Mouse (Mus musculus) Patski (cell line): Measurements from ENCODE around the gene Bclaf1. TPM values are rescaled to one million over a fixed set of nuclear protein-coding genes. Genes with fewer than 3 reads are reported as not detected.

Experiments used
- ATAC-seq: fragments of 100-300 bp; one replicate; pipeline ENCODE4 v1.8.0; 2021
- CTCF ChIA-PET: fragments of 350-600 bp; sonication (Branson Sonifier 250); formaldehyde crosslinking; loops from one replicate; lab custom pipeline; 2022; ENCODE audit warnings: inconsistent platforms; lab: Charles Lee
- POLR2A ChIA-PET: fragments of 350-600 bp; sonication (Branson Sonifier 250); formaldehyde crosslinking; loops from one replicate; lab custom pipeline; 2022; ENCODE audit warnings: antibody characterized with exemption, inconsistent platforms; lab: Charles Lee
- DNase-seq: peaks from one replicate; pipeline ENCODE4 v3.0.0-alpha.2; 2011; ENCODE audit warnings: low read depth, low spot score
- H3K27me3 ChIP-seq: fragments of 371-371 bp; one replicate; pipeline ENCODE4 v1.5.1; 2021
- CTCF ChIP-seq: fragments of 100-300 bp; IDR thresholded peaks from one replicate; pipeline ENCODE4 v1.5.1; 2021
- in situ Hi-C: fragments of 300-500 bp; cut with MboI; formaldehyde crosslinking; loops from 3 replicates; pipeline ENCODE4 v1.11.1; 2018; ENCODE audit warnings: low pct_unique_long_range_greater_than_20kb, mixed read lengths
- polyA plus RNA-seq: library from polyadenylated mRNA; unstranded; gene quantifications from one replicate; pipeline ENCODE4 v1.2.3, GENCODE M21; 2021

Bclaf1 gene
- polyA plus RNA-seq, 1 experiment from 2014 or later = 117 TPM

DNA sequence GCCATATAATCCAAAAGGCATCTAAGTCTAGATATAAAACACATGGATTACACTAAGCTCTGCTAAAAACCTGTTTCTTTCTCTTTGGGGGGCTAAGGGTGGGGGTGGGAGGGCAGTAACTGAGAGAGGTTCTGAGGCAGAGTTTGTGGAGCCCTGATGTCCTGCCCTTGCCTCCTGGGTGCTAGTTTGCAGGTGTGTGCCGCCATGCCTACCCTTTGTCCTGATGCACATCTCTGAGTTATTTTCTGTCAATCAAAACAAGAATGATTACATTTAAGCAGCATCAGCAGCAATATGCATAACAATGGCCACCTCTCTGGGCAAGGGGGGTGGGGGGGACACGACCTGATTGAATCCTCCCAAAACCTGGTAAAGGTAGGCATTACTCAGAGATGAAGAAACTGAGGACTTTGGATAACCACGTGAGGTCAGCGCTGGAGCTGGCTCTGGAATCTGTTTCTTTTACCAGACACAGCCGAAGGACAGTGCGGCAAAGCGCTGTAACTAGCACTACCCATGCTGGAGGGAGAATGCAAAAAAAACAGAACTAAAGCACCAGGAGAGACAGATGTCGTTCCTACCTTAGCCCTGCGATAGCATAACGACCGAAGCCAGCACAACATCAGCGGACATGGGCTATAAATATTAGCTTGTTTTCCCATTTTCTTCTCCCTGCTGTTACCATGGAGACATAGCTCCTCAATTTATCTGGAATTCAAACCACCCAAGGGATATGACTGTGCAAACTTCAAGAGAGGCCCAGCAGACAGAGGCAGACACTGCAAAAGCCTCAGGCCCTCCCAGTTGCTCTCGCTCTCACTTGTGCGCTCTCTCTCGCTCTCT lies 26.1 kb upstream of the Bclaf1 start:
- ATAC-seq (no peak), DNase-seq (no peak)
- ChIA-PET POLR2A (interaction anchor here (0.7 kb wide), 1 partner anchor 19 kb away, joined by 3 read pairs; no protein-coding TSS in a partner anchor), CTCF (interaction anchor here (1.1 kb wide), 1 partner anchor 25 kb away, joined by 3 read pairs; the partner anchor contains the start of gene Bclaf1)
- in situ Hi-C loops = no loop called here
- no peak for TF ChIP-seq CTCF
- H3K27me3 ChIP-seq = no peaks in the 10 kb centered on the region

DNA sequence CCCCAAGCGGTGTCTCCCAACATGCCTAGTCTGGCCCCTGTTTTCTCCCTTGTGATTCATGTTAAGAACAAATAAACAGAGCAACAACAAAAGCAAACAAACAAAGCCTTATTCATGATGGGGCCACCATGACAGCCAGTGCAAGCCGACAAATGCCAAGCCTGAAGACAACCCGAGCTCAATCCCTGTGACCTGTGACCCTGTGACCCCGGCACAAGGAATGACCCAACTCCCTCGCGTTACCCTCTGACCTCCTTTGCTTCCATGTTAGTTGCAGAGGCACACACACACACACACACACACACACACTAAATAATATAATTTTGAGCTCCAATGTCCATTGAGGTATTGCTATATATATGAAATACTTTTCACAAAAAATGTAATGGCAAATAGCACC lies 24.9 kb upstream of the Bclaf1 start:
- ATAC-seq = no peak
- no peak for DNase-seq
- CTCF ChIA-PET = interaction anchor here (1.4 to 2.1 kb wide), 3 partner anchors 10 to 139 kb away, joined by 3 to 6 read pairs (median 4); partner anchors contain the start of gene Map7
- in situ Hi-C loops = no loop called here
- TF ChIP-seq CTCF = no peak
- POLR2A ChIA-PET = no interaction called here
- no peaks in the 10 kb centered on the region for H3K27me3 ChIP-seq

DNA sequence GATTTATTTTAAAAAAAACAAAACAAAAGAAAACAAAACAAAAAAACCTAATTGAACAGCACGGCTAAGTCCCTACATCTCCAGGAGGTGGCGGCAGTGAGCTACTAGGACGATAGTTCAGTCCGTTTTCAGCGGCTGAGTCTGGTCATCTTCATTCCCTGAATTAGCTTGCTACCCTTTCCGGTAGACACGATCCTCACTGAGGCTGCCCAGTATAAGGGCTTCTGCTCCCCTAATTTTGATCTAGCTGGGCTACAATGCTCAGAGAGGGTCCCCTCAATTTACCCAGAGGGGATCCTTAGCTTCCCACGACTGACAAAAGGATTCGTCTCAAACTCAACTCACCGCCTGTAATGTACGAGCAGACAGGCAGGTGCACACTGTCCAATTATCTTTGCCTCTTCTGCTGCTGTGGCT lies 21.8 kb upstream of the Bclaf1 start:
- DNase-seq = no peak
- in situ Hi-C loops = no loop called here

DNA sequence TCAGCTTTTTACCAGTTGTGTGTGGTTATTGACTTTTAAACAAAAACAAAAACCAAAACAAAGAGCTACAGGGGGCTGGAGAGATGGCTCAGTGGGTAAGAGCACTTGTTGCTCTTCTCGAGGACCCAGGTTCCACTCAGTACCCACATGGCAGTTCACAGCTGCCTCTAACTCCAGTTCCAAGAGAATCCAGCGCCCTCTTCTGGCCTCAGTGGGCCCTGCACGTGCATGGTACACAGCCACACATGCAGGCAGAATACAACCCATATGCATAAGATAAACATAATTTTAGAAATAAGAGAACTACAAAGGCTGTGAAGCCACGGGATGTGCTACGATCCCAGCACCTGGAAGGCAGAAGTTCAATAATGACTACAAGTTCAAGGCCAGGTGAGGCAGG lies 16.3 kb upstream of the Bclaf1 start:
- ATAC-seq = no peak
- no peak for DNase-seq
- ChIA-PET CTCF (interaction anchor here (1.2 kb wide), 1 partner anchor 15 kb away, joined by 3 read pairs; no protein-coding TSS in a partner anchor), POLR2A (no interaction called here)
- in situ Hi-C loops = no loop called here
- TF ChIP-seq CTCF = no peak
- no peaks in the 10 kb centered on the region for H3K27me3 ChIP-seq

More for the DNA sequence above, 21.8 kb upstream of the Bclaf1 start:
- peak; percentile 78 for ATAC-seq
- peak; percentile 94 for TF ChIP-seq CTCF
- no peaks in the 10 kb centered on the region for H3K27me3 ChIP-seq
- POLR2A ChIA-PET = no interaction called here
- CTCF ChIA-PET = interaction anchor here (0.8 to 2.4 kb wide), 7 partner anchors 9 to 55 kb away, joined by 3 to 20 read pairs (median 5); no protein-coding TSS in a partner anchor

DNA sequence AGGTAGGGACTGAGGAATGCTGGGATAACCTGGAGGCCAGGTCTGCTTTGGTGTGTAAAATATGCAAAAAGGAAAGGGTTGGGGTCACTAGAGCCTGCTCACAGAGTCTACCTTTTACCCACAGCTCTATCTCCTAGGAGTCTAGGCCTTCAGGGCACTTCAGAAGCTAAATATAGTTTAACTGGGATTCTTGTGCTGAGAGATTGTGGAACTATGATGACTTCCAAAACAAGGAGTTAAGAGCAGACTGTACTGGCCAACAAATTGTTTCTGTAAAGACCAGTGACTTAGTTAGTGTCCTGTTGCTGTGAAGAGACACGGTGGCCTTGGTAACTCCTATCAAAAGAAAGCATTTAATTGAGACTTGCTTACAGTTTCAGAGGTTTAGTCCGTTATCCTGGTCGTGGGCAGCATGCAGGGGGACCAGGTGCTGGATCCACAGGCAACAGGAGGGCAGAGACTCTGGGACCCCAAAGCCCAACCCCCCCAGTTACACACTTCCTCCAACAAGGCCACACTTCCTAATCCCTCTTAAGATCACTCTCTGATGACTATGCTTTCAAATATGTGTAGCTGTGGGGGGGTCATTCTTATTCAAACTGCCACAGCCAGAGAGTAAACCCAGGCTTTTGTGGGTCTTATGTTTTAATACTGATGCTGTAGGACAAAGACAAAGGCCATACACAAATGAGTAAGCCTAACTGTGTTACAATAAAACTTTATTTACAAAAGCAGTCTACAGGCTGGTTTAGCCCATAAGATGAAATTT lies 13.9 kb upstream of the Bclaf1 start:
- POLR2A ChIA-PET = no interaction called here
- CTCF ChIA-PET = interaction anchor here (1.5 to 1.7 kb wide), 2 partner anchors 7 to 10 kb away, joined by 4 to 5 read pairs; no protein-coding TSS in a partner anchor
- H3K27me3 ChIP-seq = no peaks in the 10 kb centered on the region
- no peak for DNase-seq
- ATAC-seq = no peak
- in situ Hi-C loops = no loop called here
- no peak for TF ChIP-seq CTCF

DNA sequence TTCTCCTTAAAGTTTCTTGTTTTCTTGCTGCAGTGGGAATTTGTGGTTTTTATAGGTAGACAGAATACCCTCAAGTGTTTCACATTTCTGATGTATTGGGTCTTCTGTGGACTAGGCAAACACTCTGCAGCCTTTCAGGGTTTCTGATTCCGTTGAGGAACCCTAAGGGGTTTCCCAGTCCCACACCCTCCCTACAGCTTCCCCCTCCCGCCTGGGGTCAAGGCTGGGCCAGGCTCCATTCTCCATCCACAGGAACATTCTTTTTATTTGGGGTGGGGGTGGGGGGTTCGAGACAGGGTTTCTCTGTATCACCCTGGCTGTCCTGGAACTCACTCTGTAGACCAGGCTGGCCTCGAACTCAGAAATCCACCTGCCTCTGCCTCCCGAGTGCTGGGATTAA lies 13.2 kb upstream of the Bclaf1 start:
- CTCF ChIA-PET = interaction anchor here (1.5 kb wide), 1 partner anchor 8 kb away, joined by 5 read pairs; no protein-coding TSS in a partner anchor
- in situ Hi-C loops = no loop called here
- POLR2A ChIA-PET = no interaction called here
- TF ChIP-seq CTCF = no peak
- H3K27me3 ChIP-seq = no peaks in the 10 kb centered on the region
- DNase-seq = no peak
- ATAC-seq = no peak

DNA sequence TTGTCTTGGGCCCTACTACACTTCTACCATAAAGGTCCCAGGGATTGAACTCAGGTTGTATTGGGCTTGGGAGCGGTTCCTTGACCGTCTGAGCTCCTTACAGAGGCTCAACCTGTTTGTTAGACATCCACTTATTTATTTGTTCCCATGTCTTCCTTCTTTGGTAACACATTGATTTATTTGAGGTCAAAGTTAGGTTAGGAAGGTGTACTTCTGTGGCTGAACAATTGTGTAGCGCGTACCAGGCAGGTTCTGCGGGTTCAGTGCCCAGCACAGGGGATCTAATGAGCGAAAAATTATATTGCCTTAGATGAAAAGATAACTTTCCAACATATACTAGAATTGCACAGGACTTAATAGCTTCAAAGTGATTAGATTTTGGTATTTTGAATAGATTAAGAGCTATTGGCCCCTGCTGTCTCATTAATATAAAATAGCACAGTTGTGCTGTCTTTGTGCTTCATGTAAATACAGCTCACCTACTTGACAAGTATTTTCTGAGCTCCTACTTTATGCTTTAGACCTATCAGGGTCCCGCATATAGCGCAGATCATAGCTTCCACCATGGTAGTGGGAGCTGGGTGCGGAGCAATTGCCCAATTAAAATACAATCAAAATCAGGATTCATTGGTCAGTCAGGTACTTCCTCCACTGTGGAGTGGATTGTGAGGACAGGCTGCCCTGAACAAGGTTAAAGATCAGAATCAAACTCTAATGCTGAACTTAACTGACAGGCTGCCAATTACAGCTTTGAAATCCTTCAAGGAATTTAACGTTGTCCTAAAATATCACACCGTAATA lies 1.1 kb upstream of the Bclaf1 start:
- TF ChIP-seq CTCF = no peak
- H3K27me3 ChIP-seq = no peaks in the 10 kb centered on the region
- ChIA-PET CTCF (interaction anchor here (1.3 to 1.6 kb wide), 4 partner anchors 16 to 43 kb away, joined by 3 to 6 read pairs (median 4); no protein-coding TSS in a partner anchor), POLR2A (interaction anchor here (0.5 to 0.9 kb wide), 2 partner anchors 14 to 17 kb away, joined by 3 read pairs; no protein-coding TSS in a partner anchor)
- in situ Hi-C loops = loop anchor here (25.0 kb wide), 1 partner anchor 374 kb away; the partner anchor contains the start of gene Map3k5
- no peak for DNase-seq
- no peak for ATAC-seq

DNA sequence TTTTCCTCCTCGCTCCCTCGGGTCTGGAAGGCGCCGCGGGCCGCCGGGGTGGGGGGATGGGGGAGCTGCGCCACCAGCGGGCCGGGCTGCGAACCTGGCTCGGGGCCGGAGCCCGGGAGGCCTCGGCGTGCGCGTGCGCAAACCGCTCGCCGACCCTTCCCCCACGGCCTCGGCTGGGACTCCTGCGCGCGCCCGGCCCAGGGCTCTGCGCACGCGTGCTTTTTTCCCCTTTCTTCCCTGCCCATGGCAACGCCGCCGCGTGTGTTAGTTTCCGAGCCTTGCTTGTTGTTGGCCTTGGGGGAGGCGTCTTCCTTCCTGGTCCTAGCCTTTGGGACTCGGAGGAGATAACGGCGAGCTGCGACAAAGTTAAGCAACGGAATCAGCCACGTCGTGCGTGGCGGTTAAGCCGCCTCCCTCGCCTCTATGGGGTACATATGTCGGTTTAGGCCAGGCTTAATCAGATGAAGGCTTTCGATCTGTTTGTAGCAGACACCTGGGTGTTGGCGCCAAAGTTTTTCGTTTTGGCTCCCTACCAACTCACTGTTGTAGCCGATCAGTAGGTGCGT lies 550 bp downstream of the Bclaf1 start:
- in situ Hi-C loops = loop anchor here (25.0 kb wide), 1 partner anchor 376 kb away; the partner anchor contains the start of gene Map3k5
- peak; percentile 20 for DNase-seq
- no peak for TF ChIP-seq CTCF
- H3K27me3 ChIP-seq = no peaks in the 10 kb centered on the region
- ChIA-PET POLR2A (interaction anchor here (1.1 kb wide), 1 partner anchor 9 kb away, joined by 4 read pairs; no protein-coding TSS in a partner anchor), CTCF (interaction anchor here (5.2 kb wide), 1 partner anchor 22 kb away, joined by 20 read pairs; no protein-coding TSS in a partner anchor)
- peak; percentile 58 for ATAC-seq

DNA sequence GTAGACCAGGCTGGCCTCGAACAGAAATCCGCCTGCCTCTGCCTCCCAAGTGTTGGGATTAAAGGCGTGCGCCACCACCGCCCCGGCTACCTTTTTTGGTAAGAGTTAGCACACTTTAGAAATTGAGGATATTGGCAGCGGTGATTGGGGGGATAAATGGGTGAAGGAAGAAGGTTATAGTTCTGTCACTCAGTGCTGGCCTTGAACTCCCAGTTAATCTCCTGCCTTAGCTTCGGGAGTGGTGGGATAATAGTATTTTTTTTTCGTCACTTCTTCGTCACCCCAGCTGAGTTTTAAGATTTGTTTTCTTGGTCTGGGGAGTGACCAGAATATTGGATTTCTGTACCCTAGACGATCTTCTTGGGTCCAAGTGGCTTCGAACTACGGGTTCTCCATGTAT lies 1.2 kb downstream of the Bclaf1 start:
- ChIA-PET CTCF (interaction anchor here (1.3 to 5.2 kb wide), 2 partner anchors 16 to 23 kb away, joined by 3 to 20 read pairs; no protein-coding TSS in a partner anchor), POLR2A (interaction anchor here (1.1 kb wide), 1 partner anchor 9 kb away, joined by 4 read pairs; no protein-coding TSS in a partner anchor)
- in situ Hi-C loops = loop anchor here (25.0 kb wide), 1 partner anchor 376 kb away; the partner anchor contains the start of gene Map3k5

More for the DNA sequence above, 1.2 kb downstream of the Bclaf1 start:
- ATAC-seq (no peak), DNase-seq (no peak)
- TF ChIP-seq CTCF = no peak
- no peaks in the 10 kb centered on the region for H3K27me3 ChIP-seq
